Mouse (Mus musculus) neural tube, embryonic 14.5 days (tissue): ENCODE results near the gene Prim2. TPM values are rescaled to one million over a fixed set of nuclear protein-coding genes. Genes with fewer than 3 reads are reported as not detected.
"Not testable (repeated sequence)": the region's sequence is repeated elsewhere in the genome, so short reads cannot be mapped to it uniquely, and the experiment has no call there.

ENCODE experiments used
- ATAC-seq: fragments of 200-750 bp; cut with Nextera tagmentation; 2 replicates; pipeline ENCODE4 v1.8.0; 2017; ENCODE audit warnings: low read depth, mild to moderate bottlenecking, moderate TSS enrichment, moderate library complexity
- H3K27ac ChIP-seq: fragments of 300-500 bp; sonication (generic); 2 replicates; pipeline ENCODE4 v1.5.1; 2014; ENCODE audit warnings: low read depth, mild to moderate bottlenecking, control low read depth, low read length, moderate library complexity, mixed read lengths
- H3K27me3 ChIP-seq: fragments of 300-500 bp; sonication (generic); 2 replicates; pipeline ENCODE4 v1.6.1; 2014; ENCODE audit warnings: low read length; ENCODE audit not compliant: control insufficient read depth, insufficient read depth
- H3K36me3 ChIP-seq: fragments of 300-500 bp; sonication (generic); 2 replicates; pipeline ENCODE4 v1.6.1; 2014; ENCODE audit warnings: low read length, mixed read lengths; ENCODE audit not compliant: control insufficient read depth, insufficient read depth
- H3K4me1 ChIP-seq: fragments of 300-500 bp; sonication (generic); 2 replicates; pipeline ENCODE4 v1.6.1; 2014; ENCODE audit warnings: low read length; ENCODE audit not compliant: control insufficient read depth, insufficient read depth
- H3K4me2 ChIP-seq: fragments of 300-500 bp; sonication (generic); 2 replicates; pipeline ENCODE4 v1.6.1; 2014; ENCODE audit warnings: mild to moderate bottlenecking, low read depth, low read length, control low read depth
- H3K4me3 ChIP-seq: fragments of 300-500 bp; sonication (generic); 2 replicates; pipeline ENCODE4 v1.5.1; 2014; ENCODE audit warnings: low read depth, low read length, control low read depth, mixed read lengths
- H3K9ac ChIP-seq: fragments of 300-500 bp; sonication (generic); replicated peaks from 2 replicates; pipeline ENCODE4 v1.6.1; 2014; ENCODE audit warnings: low read depth, mild to moderate bottlenecking, control low read depth, low read length, mixed read lengths
- H3K9me3 ChIP-seq: fragments of 300-500 bp; sonication (generic); 2 replicates; pipeline ENCODE4 v1.6.1; 2016; ENCODE audit warnings: low read length; ENCODE audit not compliant: control insufficient read depth
- WGBS: fragments of 180-500 bp; shearing (Covaris S2); extraction: QIAGEN DNeasy Blood & Tissue Kit; methylation state at CpG from one replicate; pipeline ENCODE4 v1.1.7; 2014; 5-methylcytosine and 5-hydroxymethylcytosine counted together
- polyA plus RNA-seq: library from polyadenylated mRNA; unstranded; fragments of >200 nt; fragmentation: Nextera tagmentation; extraction: Ambion mirVana; gene quantifications from 2 replicates; pipeline ENCODE4 v1.2.1, GENCODE M21; 2014

Prim2 gene
- polyA plus RNA-seq, 1 experiment from 2014 or later: 20.7 TPM

GRCm38 (mm10) chr1:33627070-33627469, 42.5 kb downstream of the Prim2 start:
- Histone ChIP-seq H3K4me1 (no peaks in the 10 kb centered on the region), H3K27ac (no peak overlapping the region), H3K4me3 (no peak overlapping the region), H3K9me3 (no peaks in the 10 kb centered on the region), H3K36me3 (no peaks in the 10 kb centered on the region), H3K27me3 (no peaks in the 10 kb centered on the region), H3K9ac (no peak overlapping the region), H3K4me2 (no peak overlapping the region)
- WGBS: 87% methylated on average over 2 of the region's 2 CpGs
- no peak for ATAC-seq

- Histone ChIP-seq H3K4me3 (no peak overlapping the region), H3K27ac (no peak overlapping the region), H3K36me3 (no peaks in the 10 kb centered on the region), H3K9ac (no peak overlapping the region), H3K9me3 (no peaks in the 10 kb centered on the region), H3K4me1 (no peaks in the 10 kb centered on the region), H3K4me2 (no peak overlapping the region), H3K27me3 (no peaks in the 10 kb centered on the region)
- ATAC-seq: no peak
- 97% methylated on average over 6 of the region's 6 CpGs for WGBS
Observed at GRCm38 (mm10) chr1:33624900-33625299, 44.7 kb downstream of the Prim2 start.

- H3K4me3 ChIP-seq: no peak overlapping the region
- H3K9me3 ChIP-seq: no peaks in the 10 kb centered on the region
Observed at GRCm38 (mm10) chr1:33624441-33624840, 45.2 kb downstream of the Prim2 start.

GRCm38 (mm10) chr1:33621791-33622190, 47.8 kb downstream of the Prim2 start:
- ATAC-seq: no peak
- WGBS: 88% methylated on average over 10 of the region's 10 CpGs
- no peak overlapping the region for H3K4me3 ChIP-seq

More at GRCm38 (mm10) chr1:33624441-33624840, 45.2 kb downstream of the Prim2 start:
- no peak for ATAC-seq
- Histone ChIP-seq H3K27me3 (no peaks in the 10 kb centered on the region), H3K27ac (no peak overlapping the region), H3K4me1 (no peaks in the 10 kb centered on the region), H3K36me3 (no peaks in the 10 kb centered on the region), H3K4me2 (no peak overlapping the region), H3K9ac (no peak overlapping the region)
- 93% methylated on average over 4 of the region's 4 CpGs for WGBS

GRCm38 (mm10) chr1:33620091-33620788, 49.4 kb downstream of the Prim2 start:
- Histone ChIP-seq H3K9me3 (no peaks in the 10 kb centered on the region), H3K36me3 (no peaks in the 10 kb centered on the region), H3K4me1 (no peaks in the 10 kb centered on the region), H3K4me3 (no peak overlapping the region), H3K27me3 (no peaks in the 10 kb centered on the region), H3K9ac (no peak overlapping the region), H3K4me2 (no peak overlapping the region), H3K27ac (no peak overlapping the region)
- WGBS: 96% methylated on average over 9 of the region's 9 CpGs
- ATAC-seq: no peak

More at GRCm38 (mm10) chr1:33621791-33622190, 47.8 kb downstream of the Prim2 start:
- Histone ChIP-seq H3K9ac (no peak overlapping the region), H3K4me2 (no peak overlapping the region), H3K9me3 (no peaks in the 10 kb centered on the region), H3K4me1 (no peaks in the 10 kb centered on the region), H3K27me3 (no peaks in the 10 kb centered on the region), H3K27ac (no peak overlapping the region), H3K36me3 (no peaks in the 10 kb centered on the region)

GRCm38 (mm10) chr1:33616642-33617041, 53.0 kb downstream of the Prim2 start:
- not testable (repeated sequence) for H3K4me3 ChIP-seq, ATAC-seq, H3K9ac ChIP-seq, H3K36me3 ChIP-seq, H3K4me1 ChIP-seq, H3K9me3 ChIP-seq, H3K27me3 ChIP-seq, H3K27ac ChIP-seq, H3K4me2 ChIP-seq
- 88% methylated on average over 6 of the region's 6 CpGs for WGBS

- ATAC-seq: no peak
- Histone ChIP-seq H3K36me3 (no peaks in the 10 kb centered on the region), H3K9me3 (no peaks in the 10 kb centered on the region), H3K4me3 (no peak overlapping the region), H3K27ac (no peak overlapping the region), H3K27me3 (no peaks in the 10 kb centered on the region), H3K4me2 (no peak overlapping the region), H3K4me1 (no peaks in the 10 kb centered on the region), H3K9ac (no peak overlapping the region)
- WGBS: 88% methylated on average over 1 of the region's 1 CpGs
Observed at GRCm38 (mm10) chr1:33612100-33612499, 57.5 kb downstream of the Prim2 start.

GRCm38 (mm10) chr1:33610026-33610721, 59.4 kb downstream of the Prim2 start:
- H3K9ac ChIP-seq: no peak overlapping the region
- no peaks in the 10 kb centered on the region for H3K27me3 ChIP-seq
- H3K9me3 ChIP-seq: no peaks in the 10 kb centered on the region
- ATAC-seq: no peak
- no peak overlapping the region for H3K4me3 ChIP-seq
- 76% methylated on average over 14 of the region's 14 CpGs for WGBS
- no peak overlapping the region for H3K27ac ChIP-seq
- H3K4me1 ChIP-seq: no peaks in the 10 kb centered on the region
- no peaks in the 10 kb centered on the region for H3K36me3 ChIP-seq
- no peak overlapping the region for H3K4me2 ChIP-seq

- ATAC-seq: no peak
- WGBS: 64% methylated on average over 2 of the region's 2 CpGs
- no peaks in the 10 kb centered on the region for H3K36me3 ChIP-seq
- no peaks in the 10 kb centered on the region for H3K27me3 ChIP-seq
- H3K4me2 ChIP-seq: no peak overlapping the region
- H3K4me3 ChIP-seq: no peak overlapping the region
- H3K9me3 ChIP-seq: no peaks in the 10 kb centered on the region
- H3K27ac ChIP-seq: no peak overlapping the region
- no peaks in the 10 kb centered on the region for H3K4me1 ChIP-seq
- no peak overlapping the region for H3K9ac ChIP-seq
Observed at GRCm38 (mm10) chr1:33608133-33608532, 61.5 kb downstream of the Prim2 start.
